Mouse (Mus musculus) adrenal gland, adult 10 weeks (tissue): Measurements from ENCODE around the gene Ifi206. TPM values are rescaled to one million over a fixed set of nuclear protein-coding genes. Genes with fewer than 3 reads are reported as not detected.

Experiments
- polyA plus RNA-seq: library from polyadenylated mRNA; stranded (reverse); fragments of 350-450 nt; fragmentation: Illumina TruSeq; extraction: RNeasy Lipid Tissue Mini Kit (QIAGEN cat#74804); gene quantifications from one replicate; pipeline ENCODE4 v1.2.3, GENCODE M21; 2014; ENCODE audit warnings: low read depth, low replicate concordance

Gene Ifi206
- polyA plus RNA-seq, result 2.9 TPM

GRCm38 (mm10) chr1:173490812-173491480, at the start of gene Ifi206:
Gene Ifi206, minus strand, starts transcription at chr1:173491041.

GRCm38 (mm10) chr1:173535791-173536190, 45.0 kb upstream of the Ifi206 start, which contains the start of gene Ifi214:
Gene Ifi214, minus strand, starts transcription at chr1:173535957.

Other genes with a start within 250 kb of the Ifi206 start
- gene Olfr418, start 225.0 kb downstream of the Ifi206 start, polyA plus RNA-seq, result not detected
- not detected for gene Mptx2, start 213.3 kb downstream of the Ifi206 start, polyA plus RNA-seq
- not detected for gene Ackr1, start 157.3 kb downstream of the Ifi206 start, polyA plus RNA-seq
- gene Aim2, start 140.2 kb downstream of the Ifi206 start, polyA plus RNA-seq, result 2.6 TPM
- gene Cadm3, start 123.3 kb downstream of the Ifi206 start, polyA plus RNA-seq, result 1.2 TPM
- not detected for gene Ifi214, start 44.9 kb upstream of the Ifi206 start, polyA plus RNA-seq
- 9.6 TPM for gene Ifi213, start 108.2 kb upstream of the Ifi206 start, polyA plus RNA-seq
- gene Ifi209, start 139.9 kb upstream of the Ifi206 start, polyA plus RNA-seq, result 11.1 TPM
- 7.4 TPM for gene Ifi208, start 182.6 kb upstream of the Ifi206 start, polyA plus RNA-seq